Mouse (Mus musculus) limb, embryonic 14.5 days (tissue): ENCODE data around the gene Abcc12. TPM values are rescaled to one million over a fixed set of nuclear protein-coding genes. Genes with fewer than 3 reads are reported as not detected.

ENCODE experiments used
- ATAC-seq: fragments of 200-750 bp; cut with Nextera tagmentation; 2 replicates; pipeline ENCODE4 v1.8.0; 2017; ENCODE audit warnings: low read depth, moderate number of reproducible peaks, moderate TSS enrichment; ENCODE audit not compliant: low FRiP score
- DNase-seq: peaks from one replicate; pipeline ENCODE4 v3.0.0-alpha.2; 2015; ENCODE audit warnings: low spot score
- H3K27ac ChIP-seq: fragments of 300-500 bp; sonication (generic); replicated peaks from 2 replicates; pipeline ENCODE4 v1.5.1; 2014; ENCODE audit warnings: low read depth, mild to moderate bottlenecking, low read length, moderate library complexity, mixed read lengths
- H3K27me3 ChIP-seq: fragments of 300-500 bp; sonication (generic); 2 replicates; pipeline ENCODE4 v1.6.1; 2014; ENCODE audit warnings: low read length, mixed read lengths; ENCODE audit not compliant: control insufficient read depth, insufficient read depth
- H3K36me3 ChIP-seq: fragments of 300-500 bp; sonication (generic); 2 replicates; pipeline ENCODE4 v1.6.1; 2014; ENCODE audit warnings: mild to moderate bottlenecking, low read length, moderate library complexity, mixed read lengths; ENCODE audit not compliant: control insufficient read depth, insufficient read depth
- H3K4me1 ChIP-seq: fragments of 300-500 bp; sonication (generic); 2 replicates; pipeline ENCODE4 v1.6.1; 2014; ENCODE audit warnings: antibody characterized with exemption, low read length, mixed read lengths; ENCODE audit not compliant: control insufficient read depth, insufficient read depth
- H3K4me2 ChIP-seq: fragments of 300-500 bp; sonication (generic); replicated peaks from 2 replicates; pipeline ENCODE4 v1.6.1; 2014; ENCODE audit warnings: low read depth, mild to moderate bottlenecking, low read length, moderate library complexity; ENCODE audit not compliant: severe bottlenecking
- H3K4me3 ChIP-seq: fragments of 300-500 bp; sonication (generic); replicated peaks from 2 replicates; pipeline ENCODE4 v1.5.1; 2014; ENCODE audit warnings: low read length
- H3K9ac ChIP-seq: fragments of 300-500 bp; sonication (generic); 2 replicates; pipeline ENCODE4 v1.6.1; 2014; ENCODE audit warnings: mild to moderate bottlenecking, low read depth, low read length, moderate library complexity; ENCODE audit not compliant: severe bottlenecking
- H3K9me3 ChIP-seq: fragments of 300-500 bp; sonication (generic); 2 replicates; pipeline ENCODE4 v1.6.1; 2016; ENCODE audit warnings: low read length; ENCODE audit not compliant: control insufficient read depth
- POLR2A ChIP-seq: fragments of 200-500 bp; IDR thresholded peaks from 2 replicates; pipeline ENCODE4 v1.8.0; 2012; ENCODE audit warnings: inconsistent platforms, mild to moderate bottlenecking, moderate library complexity, borderline replicate concordance; ENCODE audit not compliant: insufficient read depth, insufficient read length; ENCODE audit errors: extremely low read depth
- WGBS: fragments of 180-500 bp; shearing (Covaris S2); extraction: QIAGEN DNeasy Blood & Tissue Kit; methylation state at CpG from one replicate; pipeline ENCODE4 v1.1.7; 2014; 5-methylcytosine and 5-hydroxymethylcytosine counted together
- polyA plus RNA-seq, 2 experiments: library from polyadenylated mRNA; depleted of rRNA in 1 of 2; stranded (reverse) in 1 of 2; unstranded in 1 of 2; fragments of >200 nt; fragmentation: Nextera tagmentation in 1 of 2; extraction: Ambion mirVana in 1 of 2; gene quantifications; 2 replicates each; pipeline versions ENCODE4 v1.2.1 to v1.2.3; 2012 to 2014

The Abcc12 gene
- polyA plus RNA-seq, 2 experiments: 0.12 to 0.78 TPM

GRCm38 (mm10) chr8:86559947-86560687, 20.4 kb downstream of the Abcc12 start:
- H3K27me3 ChIP-seq: no peaks in the 10 kb centered on the region
- H3K36me3 ChIP-seq: no peaks in the 10 kb centered on the region
- no peak for ATAC-seq
- no peaks in the 10 kb centered on the region for H3K9me3 ChIP-seq
- no peak overlapping the region for H3K4me2 ChIP-seq
- WGBS: 78% methylated on average over 15 of the region's 15 CpGs
- DNase-seq: no peak
- H3K4me3 ChIP-seq: no peak overlapping the region
- no peak overlapping the region for H3K27ac ChIP-seq
- H3K4me1 ChIP-seq: peaks cover 6% of the 10 kb centered on the region; the same call in 1 of the 2 replicates
- H3K9ac ChIP-seq: no peak overlapping the region
- no peak for TF ChIP-seq POLR2A

GRCm38 (mm10) chr8:86557186-86558045, 23.1 kb downstream of the Abcc12 start:
- no peak overlapping the region for H3K4me3 ChIP-seq
- DNase-seq (no peak), ATAC-seq (no peak)
- no peak overlapping the region for H3K9ac ChIP-seq
- no peak overlapping the region for H3K27ac ChIP-seq
- no peaks in the 10 kb centered on the region for H3K27me3 ChIP-seq
- WGBS: 66% methylated on average over 15 of the region's 15 CpGs
- H3K4me1 ChIP-seq: peaks cover 6% of the 10 kb centered on the region; the same call in 1 of the 2 replicates
- H3K4me2 ChIP-seq: no peak overlapping the region
- no peak for TF ChIP-seq POLR2A
- no peaks in the 10 kb centered on the region for H3K36me3 ChIP-seq
- no peaks in the 10 kb centered on the region for H3K9me3 ChIP-seq

- WGBS: 71% methylated on average over 2 of the region's 2 CpGs
Observed at GRCm38 (mm10) chr8:86555564-86555963, 24.9 kb downstream of the Abcc12 start.

GRCm38 (mm10) chr8:86554220-86554891, 26.1 kb downstream of the Abcc12 start:
- Histone ChIP-seq H3K4me1 (no peaks in the 10 kb centered on the region), H3K4me3 (no peak overlapping the region), H3K4me2 (no peak overlapping the region), H3K9ac (no peak overlapping the region), H3K27ac (no peak overlapping the region), H3K9me3 (no peaks in the 10 kb centered on the region), H3K27me3 (no peaks in the 10 kb centered on the region), H3K36me3 (no peaks in the 10 kb centered on the region)
- no peak for TF ChIP-seq POLR2A
- WGBS: 81% methylated on average over 12 of the region's 12 CpGs
- ATAC-seq (no peak), DNase-seq (no peak)

More at GRCm38 (mm10) chr8:86555564-86555963, 24.9 kb downstream of the Abcc12 start:
- Histone ChIP-seq H3K9ac (no peak overlapping the region), H3K4me2 (no peak overlapping the region), H3K27me3 (no peaks in the 10 kb centered on the region), H3K4me1 (no peaks in the 10 kb centered on the region), H3K27ac (no peak overlapping the region), H3K9me3 (no peaks in the 10 kb centered on the region), H3K36me3 (no peaks in the 10 kb centered on the region), H3K4me3 (no peak overlapping the region)
- no peak for ATAC-seq
- no peak for DNase-seq
- no peak for TF ChIP-seq POLR2A

- TF ChIP-seq POLR2A: no peak
- no peaks in the 10 kb centered on the region for H3K36me3 ChIP-seq
- no peak overlapping the region for H3K9ac ChIP-seq
- no peaks in the 10 kb centered on the region for H3K27me3 ChIP-seq
- H3K27ac ChIP-seq: no peak overlapping the region
- DNase-seq (no peak), ATAC-seq (no peak)
- no peaks in the 10 kb centered on the region for H3K9me3 ChIP-seq
- no peak overlapping the region for H3K4me2 ChIP-seq
- 82% methylated on average over 10 of the region's 10 CpGs for WGBS
- H3K4me3 ChIP-seq: no peak overlapping the region
- no peaks in the 10 kb centered on the region for H3K4me1 ChIP-seq
Observed at GRCm38 (mm10) chr8:86550516-86550915, 30.0 kb downstream of the Abcc12 start.
